Mouse (Mus musculus): Measurements from ENCODE around the gene Olfr979.
"Not testable (repeated sequence)": the region's sequence is repeated elsewhere in the genome, so short reads cannot be mapped to it uniquely, and the experiment has no call there.

Gene Olfr979

GRCm38 (mm10) chr9:40003365-40003764 lies at the start of gene Olfr979:
Gene Olfr979, minus strand, starts transcription at chr9:40003465.
- no peak for DNase-seq (ENCODE audit: low read depth in 1 of 2, low spot score in 2 of 2)

- no peak for DNase-seq (ENCODE audit: low read depth in 1 of 2, low spot score in 2 of 2)
These were observed 46.9 kb upstream of the Olfr979 start for GRCm38 (mm10) chr9:40050138-40050537.

- DNase-seq (ENCODE audit: low read depth in 1 of 2, low spot score in 2 of 2) = no peak
These were observed 17.9 kb upstream of the Olfr979 start, which contains the start of gene Olfr981 for GRCm38 (mm10) chr9:40021164-40021563. Gene Olfr981, plus strand, starts transcription at chr9:40021464.

- DNase-seq (ENCODE audit: low read depth in 1 of 2, low spot score in 2 of 2) = no peak
These were observed 6.2 kb upstream of the Olfr979 start, which contains the start of gene Olfr980 for GRCm38 (mm10) chr9:40009482-40009881. Gene Olfr980, minus strand, starts transcription at chr9:40009582.

- DNase-seq (ENCODE audit: low read depth in 1 of 2, low spot score in 2 of 2) = no peak
These were observed 11.5 kb downstream of the Olfr979 start, which contains the start of gene Olfr978 for GRCm38 (mm10) chr9:39991813-39992212. Gene Olfr978, plus strand, starts transcription at chr9:39992113.

GRCm38 (mm10) chr9:39976581-39977145 lies 26.6 kb downstream of the Olfr979 start:
- not testable (repeated sequence) for DNase-seq (ENCODE audit: low read depth in 1 of 2, low spot score in 2 of 2)

GRCm38 (mm10) chr9:39961033-39961432 lies 42.2 kb downstream of the Olfr979 start, which contains the start of gene Olfr976:
Gene Olfr976, minus strand, starts transcription at chr9:39961133.
- not testable (repeated sequence) for DNase-seq (ENCODE audit: low read depth in 1 of 2, low spot score in 2 of 2)

GRCm38 (mm10) chr9:39951946-39952345 lies 51.3 kb downstream of the Olfr979 start, which contains the start of gene Olfr975:
Gene Olfr975, minus strand, starts transcription at chr9:39952046.
- no peak for DNase-seq (ENCODE audit: low read depth in 1 of 2, low spot score in 2 of 2)
